Mouse (Mus musculus) lung, embryonic 14.5 days (tissue): Measurements from ENCODE around the gene Wasl. TPM values are rescaled to one million over a fixed set of nuclear protein-coding genes. Genes with fewer than 3 reads are reported as not detected.

Experiments used
- ATAC-seq: fragments of 200-750 bp; cut with Nextera tagmentation; 2 replicates; pipeline ENCODE4 v1.8.0; 2017; ENCODE audit warnings: mild to moderate bottlenecking, moderate TSS enrichment, moderate library complexity; ENCODE audit not compliant: insufficient read depth
- DNase-seq: peaks from one replicate; pipeline ENCODE4 v3.0.0-alpha.2; 2015
- H3K27ac ChIP-seq: fragments of 300-500 bp; sonication (generic); 2 replicates; pipeline ENCODE4 v1.5.1; 2014; ENCODE audit warnings: low read depth, mild to moderate bottlenecking, moderate library complexity
- H3K27me3 ChIP-seq: fragments of 300-500 bp; sonication (generic); 2 replicates; pipeline ENCODE4 v1.6.1; 2014; ENCODE audit warnings: low read length, control low read depth; ENCODE audit not compliant: insufficient read depth
- H3K36me3 ChIP-seq: fragments of 300-500 bp; sonication (generic); 2 replicates; pipeline ENCODE4 v1.6.1; 2014; ENCODE audit warnings: control low read depth; ENCODE audit not compliant: insufficient read depth
- H3K4me1 ChIP-seq: fragments of 300-500 bp; sonication (generic); 2 replicates; pipeline ENCODE4 v1.6.1; 2014; ENCODE audit warnings: antibody characterized with exemption, control low read depth; ENCODE audit not compliant: insufficient read depth
- H3K4me2 ChIP-seq: fragments of 300-500 bp; sonication (generic); 2 replicates; pipeline ENCODE4 v1.6.1; 2014; ENCODE audit warnings: mild to moderate bottlenecking
- H3K4me3 ChIP-seq: fragments of 300-500 bp; sonication (generic); 2 replicates; pipeline ENCODE4 v1.5.1; 2014; ENCODE audit warnings: low read depth, low read length
- H3K9ac ChIP-seq: fragments of 300-500 bp; sonication (generic); 2 replicates; pipeline ENCODE4 v1.6.1; 2014
- H3K9me3 ChIP-seq: fragments of 300-500 bp; sonication (generic); 2 replicates; pipeline ENCODE4 v1.6.1; 2016; ENCODE audit warnings: low read depth, low read length, control low read depth
- CTCF ChIP-seq: IDR thresholded peaks from 2 replicates; pipeline ENCODE4 v1.5.1; 2016; ENCODE audit warnings: antibody characterized with exemption, low read depth
- WGBS: fragments of 180-500 bp; shearing (Covaris S2); extraction: QIAGEN DNeasy Blood & Tissue Kit; methylation state at CpG from one replicate; pipeline ENCODE4 v1.1.7; 2014; 5-methylcytosine and 5-hydroxymethylcytosine counted together
- polyA plus RNA-seq: library from polyadenylated mRNA; unstranded; fragments of >200 nt; fragmentation: Nextera tagmentation; extraction: Ambion mirVana; gene quantifications from 2 replicates; pipeline ENCODE4 v1.2.1, GENCODE M21; 2014

Gene Wasl
- 61.2 and 65.2 TPM in 2 replicates for polyA plus RNA-seq

DNA sequence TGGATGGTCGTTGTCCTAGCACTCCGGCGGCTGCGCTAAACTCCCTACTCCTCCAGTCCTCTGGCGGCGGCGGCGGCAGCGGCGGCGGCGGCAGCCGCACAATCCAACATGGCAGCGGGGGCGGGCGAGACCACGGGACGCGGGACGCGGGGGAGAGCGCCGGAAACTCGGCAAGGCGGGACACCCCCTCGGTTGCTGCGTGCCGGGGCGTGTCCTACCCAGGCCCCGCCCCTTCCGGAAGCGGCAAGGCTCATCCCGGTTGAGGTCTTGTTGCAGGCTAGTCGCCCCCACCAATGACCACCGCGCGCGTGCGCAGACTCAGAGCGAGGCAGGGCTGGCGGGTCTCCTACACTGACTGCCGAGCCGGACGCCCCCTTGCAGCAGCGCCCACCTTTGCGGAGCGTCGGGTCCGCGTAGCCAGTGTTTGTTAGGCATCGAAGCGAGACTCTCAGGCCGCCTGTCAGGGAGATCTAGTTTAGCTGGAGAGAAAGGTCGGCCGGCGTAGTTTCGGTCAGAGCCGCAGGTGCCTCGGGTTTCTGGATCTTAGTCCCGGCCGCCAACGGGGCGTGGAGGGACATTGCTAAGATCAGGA lies at the start of gene Wasl:
Gene Wasl, minus strand, starts transcription at position 143 of the 592 bp plus-strand sequence.
- H3K36me3 ChIP-seq: no peaks in the 10 kb centered on the region
- H3K9me3 ChIP-seq: no peaks in the 10 kb centered on the region
- H3K4me2 ChIP-seq: peak within 1 kb of the TSS; percentile 93
- peak within 1 kb of the TSS; percentile 97 for H3K4me3 ChIP-seq
- WGBS: under 1% methylated on average over 60 of the region's 63 CpGs
- peak; percentile 20; the same call in 1 of the 2 replicates for TF ChIP-seq CTCF
- H3K4me1 ChIP-seq: 0 out of 2 replicates have a peak, but pooled peaks cover 3% of the 10 kb centered on the region
- H3K27ac ChIP-seq: peak within 1 kb of the TSS; percentile 98
- H3K9ac ChIP-seq: peak within 1 kb of the TSS; percentile 79
- DNase-seq (peak; percentile 99), ATAC-seq (peak; percentile 99)
- no peaks in the 10 kb centered on the region for H3K27me3 ChIP-seq

DNA sequence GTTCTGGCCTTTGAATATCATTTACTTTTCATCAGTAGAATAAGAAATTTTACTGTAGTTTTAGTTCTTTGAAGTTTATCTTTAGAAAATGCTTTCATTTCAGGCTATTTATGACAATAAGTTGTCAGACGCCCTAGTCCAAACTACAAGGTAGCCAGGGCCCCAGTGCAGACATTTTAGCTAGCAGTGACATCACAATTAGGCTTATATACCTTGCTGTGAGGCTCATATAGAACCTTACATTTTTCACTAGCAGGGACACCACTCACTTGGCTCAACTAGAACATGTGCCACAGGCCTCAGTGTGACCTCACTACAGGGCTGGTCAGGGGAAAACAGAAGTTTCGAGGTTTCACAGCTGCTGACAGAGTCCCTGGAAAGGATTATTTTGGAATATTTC lies 42.7 kb upstream of the Wasl start:
- no peak overlapping the region for H3K4me3 ChIP-seq
- no peaks in the 10 kb centered on the region for H3K36me3 ChIP-seq
- DNase-seq (no peak), ATAC-seq (no peak)
- no peaks in the 10 kb centered on the region for H3K27me3 ChIP-seq
- no peak overlapping the region for H3K4me2 ChIP-seq
- no peak overlapping the region for H3K9ac ChIP-seq
- no peak for TF ChIP-seq CTCF
- no peaks in the 10 kb centered on the region for H3K9me3 ChIP-seq
- no peaks in the 10 kb centered on the region for H3K4me1 ChIP-seq
- H3K27ac ChIP-seq: no peak overlapping the region
- WGBS: 56% methylated on average over 2 of the region's 2 CpGs

DNA sequence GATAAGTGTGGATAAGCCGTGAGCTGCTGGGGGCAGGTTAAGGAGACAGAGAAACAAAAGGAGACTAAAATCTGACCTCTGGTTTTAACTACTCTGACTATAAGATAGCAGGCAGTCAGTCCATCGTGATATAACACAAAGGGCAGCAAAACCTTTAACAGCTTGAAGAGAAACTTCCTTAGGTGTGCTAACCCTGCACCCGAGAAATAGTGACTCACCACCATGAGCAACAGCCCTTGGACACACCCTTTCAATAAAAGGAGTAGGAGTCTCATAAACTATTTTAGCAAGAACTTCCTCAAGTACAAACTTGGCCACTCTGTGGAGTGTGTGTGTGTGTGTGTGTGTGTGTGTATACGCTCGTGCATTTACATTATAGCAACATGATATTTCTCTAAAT lies 42.3 kb upstream of the Wasl start:
- Histone ChIP-seq H3K36me3 (no peaks in the 10 kb centered on the region), H3K9me3 (no peaks in the 10 kb centered on the region), H3K9ac (no peak overlapping the region), H3K4me2 (no peak overlapping the region), H3K27ac (no peak overlapping the region), H3K27me3 (no peaks in the 10 kb centered on the region), H3K4me3 (no peak overlapping the region), H3K4me1 (no peaks in the 10 kb centered on the region)
- no peak for TF ChIP-seq CTCF
- 76% methylated on average over 5 of the region's 5 CpGs for WGBS
- DNase-seq: no peak
- no peak for ATAC-seq

DNA sequence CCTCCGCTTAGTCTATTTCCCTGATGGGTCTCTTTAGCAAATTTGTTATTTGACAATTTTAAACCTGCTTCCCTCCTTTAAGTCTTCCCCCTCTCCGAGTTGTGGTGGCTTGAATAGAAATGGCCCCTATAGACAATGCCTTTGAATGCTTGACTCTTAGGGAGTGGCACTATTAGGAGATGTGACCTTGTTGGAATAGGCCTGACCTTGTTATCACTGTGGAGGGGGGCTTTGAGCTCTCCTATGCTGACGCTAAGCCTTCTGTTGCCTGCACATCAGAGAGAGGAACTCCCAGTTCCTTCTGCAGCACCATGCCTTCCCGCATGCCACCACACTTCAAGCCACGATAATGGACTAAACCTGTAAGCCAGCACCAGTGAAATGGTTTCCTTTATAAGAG lies 32.4 kb upstream of the Wasl start:
- no peak for DNase-seq
- Histone ChIP-seq H3K27me3 (no peaks in the 10 kb centered on the region), H3K9me3 (no peaks in the 10 kb centered on the region), H3K36me3 (no peaks in the 10 kb centered on the region), H3K4me1 (no peaks in the 10 kb centered on the region), H3K27ac (no peak overlapping the region), H3K4me2 (no peak overlapping the region), H3K4me3 (no peak overlapping the region), H3K9ac (no peak overlapping the region)
- WGBS: 79% methylated on average over 5 of the region's 5 CpGs
- no peak for TF ChIP-seq CTCF
- no peak for ATAC-seq

DNA sequence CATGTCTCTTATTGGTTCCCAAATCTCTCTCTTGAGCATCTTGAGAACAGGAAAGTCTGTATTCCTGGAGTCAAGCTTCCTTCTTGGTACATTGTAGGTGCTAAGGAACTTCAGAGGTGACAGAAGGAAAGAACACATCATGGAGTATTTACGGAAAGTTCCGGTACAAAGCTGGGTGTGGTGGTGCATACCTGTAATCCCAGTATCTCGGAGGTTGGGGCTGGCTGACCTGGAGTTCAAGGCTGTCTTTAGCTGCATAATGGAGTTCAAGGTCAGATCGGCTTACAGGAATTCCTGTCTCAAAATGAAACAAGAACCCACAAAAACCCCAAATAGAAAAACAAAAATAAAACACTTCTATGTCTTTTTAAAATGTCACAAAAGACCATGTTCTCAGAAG lies 31.3 kb upstream of the Wasl start:
- Histone ChIP-seq H3K9me3 (no peaks in the 10 kb centered on the region), H3K4me3 (no peak overlapping the region), H3K27me3 (no peaks in the 10 kb centered on the region), H3K4me2 (no peak overlapping the region), H3K4me1 (no peaks in the 10 kb centered on the region), H3K9ac (no peak overlapping the region), H3K27ac (no peak overlapping the region), H3K36me3 (no peaks in the 10 kb centered on the region)
- no peak for ATAC-seq
- TF ChIP-seq CTCF: no peak
- no peak for DNase-seq
- 77% methylated on average over 4 of the region's 4 CpGs for WGBS

DNA sequence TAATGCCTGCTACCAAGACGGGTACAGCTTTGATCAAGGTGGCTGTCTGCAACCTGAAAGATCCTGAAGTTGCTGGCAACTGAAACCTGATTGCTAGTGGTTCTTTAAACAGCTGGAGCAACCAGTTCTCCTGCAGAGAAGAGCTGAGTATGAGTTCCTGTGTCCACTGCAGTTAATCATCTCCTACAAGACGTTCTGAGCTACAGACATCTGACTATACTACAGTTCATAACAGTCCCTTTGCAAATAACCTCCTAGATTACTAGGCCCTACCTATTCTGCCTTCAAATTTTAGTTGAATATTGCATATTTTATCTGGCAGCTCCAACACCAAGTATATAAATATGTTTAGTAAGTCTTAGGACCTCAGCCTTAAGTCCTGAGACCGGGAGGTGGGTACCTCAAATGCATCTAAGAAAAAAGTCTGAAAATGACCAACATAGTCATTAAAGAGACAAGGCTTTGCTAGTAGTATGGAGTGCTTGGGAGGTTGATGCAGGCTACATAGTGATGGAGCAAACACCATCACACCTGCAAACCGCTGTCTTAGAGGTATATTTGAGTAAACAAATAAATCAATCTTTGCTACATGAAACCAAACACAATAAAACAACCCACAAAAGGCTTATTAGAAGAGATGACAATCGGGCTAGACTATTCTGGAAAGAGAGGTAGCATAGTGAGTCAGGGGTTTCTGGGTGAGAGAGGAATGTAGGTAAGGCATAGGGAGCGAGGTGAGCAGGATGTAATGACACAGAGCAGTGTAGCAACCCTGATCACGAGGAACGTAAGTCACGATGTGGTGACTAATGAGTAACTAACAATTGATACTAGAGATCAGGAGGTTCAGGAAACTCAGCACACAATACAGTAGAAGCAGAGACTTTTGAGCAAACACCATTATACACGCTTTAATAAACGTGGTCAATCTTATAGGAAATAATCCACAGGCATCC lies 29.9 kb upstream of the Wasl start:
- TF ChIP-seq CTCF: no peak
- no peaks in the 10 kb centered on the region for H3K9me3 ChIP-seq
- no peak overlapping the region for H3K9ac ChIP-seq
- H3K27ac ChIP-seq: no peak overlapping the region
- DNase-seq (no peak), ATAC-seq (no peak)
- no peaks in the 10 kb centered on the region for H3K36me3 ChIP-seq
- no peaks in the 10 kb centered on the region for H3K27me3 ChIP-seq
- H3K4me2 ChIP-seq: no peak overlapping the region
- no peak overlapping the region for H3K4me3 ChIP-seq
- 78% methylated on average over 11 of the region's 11 CpGs for WGBS
- no peaks in the 10 kb centered on the region for H3K4me1 ChIP-seq

DNA sequence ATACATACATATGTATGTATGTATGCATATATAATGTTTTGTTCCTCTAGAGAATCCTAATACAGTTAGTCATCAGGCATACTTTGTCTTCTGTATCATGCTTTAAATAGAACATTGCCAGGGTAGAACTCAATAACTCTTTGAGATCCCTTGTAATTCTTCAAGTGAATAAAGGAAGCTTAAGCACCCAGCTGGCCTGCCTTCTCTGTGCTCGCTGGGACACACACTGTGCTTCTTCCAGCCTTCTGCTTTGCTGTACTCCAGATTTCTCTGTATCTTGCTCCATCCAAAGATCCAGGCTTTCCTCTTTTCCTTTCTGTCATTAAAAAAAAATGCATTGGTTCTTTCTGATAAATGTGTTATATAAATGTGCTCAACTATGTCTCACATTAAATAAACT lies 23.1 kb upstream of the Wasl start:
- Histone ChIP-seq H3K9ac (no peak overlapping the region), H3K4me2 (no peak overlapping the region), H3K27ac (no peak overlapping the region), H3K4me1 (no peaks in the 10 kb centered on the region), H3K27me3 (no peaks in the 10 kb centered on the region), H3K4me3 (no peak overlapping the region), H3K9me3 (no peaks in the 10 kb centered on the region), H3K36me3 (no peaks in the 10 kb centered on the region)
- no peak for TF ChIP-seq CTCF
- ATAC-seq (no peak), DNase-seq (no peak)
- 57% methylated on average over 1 of the region's 1 CpGs for WGBS
